In genomic region chr2:105311414-105311813, GRCm38 (mm10) we compare ENCODE assay signal across 8 mouse cellular contexts.
DNase-seq lines count a peak whose midpoint lies in the region; ATAC-seq lines count a peak whose summit lies in the region.

No protein-coding gene starts in this region.

- ATAC-seq in heart, embryonic 12.5 days (ENCODE audit: insufficient number of reproducible peaks, low FRiP score) = no peak
- no peak for ATAC-seq in hindbrain, embryonic 11.5 days (ENCODE audit: low FRiP score)
- no peak for ATAC-seq in neural tube, embryonic 13.5 days (ENCODE audit: low read depth)

- H3K36me3 ChIP-seq in heart, embryonic 12.5 days = no peaks in the 10 kb centered on the region
- no peaks in the 10 kb centered on the region for H3K36me3 ChIP-seq in hindbrain, embryonic 11.5 days (ENCODE audit: control insufficient read depth, insufficient read depth, low read length)
- no peaks in the 10 kb centered on the region for H3K36me3 ChIP-seq in neural tube, embryonic 13.5 days

- no peaks in the 10 kb centered on the region for H3K9me3 ChIP-seq in heart, embryonic 12.5 days (replicated peaks)
- no peaks in the 10 kb centered on the region for H3K9me3 ChIP-seq in hindbrain, embryonic 11.5 days (ENCODE audit: control insufficient read depth, low read length)
- H3K9me3 ChIP-seq in neural tube, embryonic 13.5 days = no peaks in the 10 kb centered on the region

- peaks cover 5% of the 10 kb centered on the region; the same call in 1 of the 2 replicates for H3K27me3 ChIP-seq in heart, embryonic 12.5 days (replicated peaks)
- H3K27me3 ChIP-seq in hindbrain, embryonic 11.5 days (ENCODE audit: control insufficient read depth, insufficient read depth, low read length) = no peaks in the 10 kb centered on the region
- peaks cover 26% of the 10 kb centered on the region for H3K27me3 ChIP-seq in neural tube, embryonic 13.5 days

- no peak overlapping the region for H3K4me3 ChIP-seq in heart, embryonic 12.5 days
- no peak overlapping the region for H3K4me3 ChIP-seq in hindbrain, embryonic 11.5 days (ENCODE audit: low read depth, low read length)
- H3K4me3 ChIP-seq in neural tube, embryonic 13.5 days = no peak overlapping the region

- H3K9ac ChIP-seq in heart, embryonic 12.5 days = no peak overlapping the region
- no peak overlapping the region for H3K9ac ChIP-seq in hindbrain, embryonic 11.5 days (ENCODE audit: low read depth, low read length)
- peak overlapping the region; percentile 8; the same call in 1 of the 2 replicates for H3K9ac ChIP-seq in neural tube, embryonic 13.5 days

- peak overlapping the region; percentile 53 for H3K4me2 ChIP-seq in heart, embryonic 12.5 days
- no peak overlapping the region for H3K4me2 ChIP-seq in hindbrain, embryonic 11.5 days (replicated peaks; ENCODE audit: low read depth, low read length)
- no peak overlapping the region; the same call in 1 of the 2 replicates for H3K4me2 ChIP-seq in neural tube, embryonic 13.5 days

- no peak for DNase-seq in heart, adult 18-20 months
- DNase-seq in ovary, postnatal 36 days (ENCODE audit: low spot score) = peak; percentile 8
- no peak for DNase-seq in ovary, postnatal 10 days (ENCODE audit: low spot score)
- DNase-seq in hindbrain, embryonic 11.5 days (ENCODE audit: low spot score) = peak; percentile 44
- no peak for DNase-seq in frontal cortex, postnatal 25 days (ENCODE audit: low spot score in 2 of 2)
- DNase-seq in urinary bladder, postnatal 36 days (ENCODE audit: low spot score in 2 of 2) = no peak

- peaks cover 12% of the 10 kb centered on the region for H3K4me1 ChIP-seq in heart, embryonic 12.5 days (replicated peaks)
- H3K4me1 ChIP-seq in hindbrain, embryonic 11.5 days (replicated peaks; ENCODE audit: control insufficient read depth, insufficient read depth, low read length) = no peaks in the 10 kb centered on the region
- H3K4me1 ChIP-seq in neural tube, embryonic 13.5 days (replicated peaks) = peaks cover 18% of the 10 kb centered on the region

- H3K27ac ChIP-seq in heart, embryonic 12.5 days (ENCODE audit: poor library complexity, severe bottlenecking) = no peak overlapping the region
- no peak overlapping the region for H3K27ac ChIP-seq in hindbrain, embryonic 11.5 days (ENCODE audit: low read depth, low read length)
- no peak overlapping the region for H3K27ac ChIP-seq in neural tube, embryonic 13.5 days (replicated peaks)

- 40% methylated on average over 13 of the region's 13 CpGs for WGBS in heart, embryonic 12.5 days
- 43% methylated on average over 13 of the region's 13 CpGs for WGBS in hindbrain, embryonic 11.5 days
- 55% methylated on average over 13 of the region's 13 CpGs for WGBS in neural tube, embryonic 13.5 days

Comparison
In these comparisons a context has a peak if more than half of its experiments do, and no peak if none do; other contexts are left out.
1. DNase-seq: peak in ovary, postnatal 36 days (single experiment) and hindbrain, embryonic 11.5 days (single experiment); none in heart, adult 18-20 months (0 of 2), ovary, postnatal 10 days (single experiment), frontal cortex, postnatal 25 days (0 of 2) and urinary bladder, postnatal 36 days (0 of 2).